Mouse (Mus musculus): ENCODE measurements around the gene Prim2.

- TF ChIP-seq CTCF (IDR thresholded peaks at IDR 0.05; ENCODE audit: extremely low read depth, insufficient read depth, low read length) (no peak), POLR2A (IDR thresholded peaks at IDR 0.05; ENCODE audit: extremely low read depth, insufficient read depth, low read length) (no peak)
These were observed 42.4 kb upstream of the Prim2 start for GRCm38 (mm10) chr1:33712026-33712425.
